Mouse (Mus musculus) CH12.LX (cell line): Measurements from ENCODE around the gene Tor3a.

Experiments used
- CHD2 ChIP-seq: IDR thresholded peaks from 2 replicates; pipeline ENCODE4 v1.6.1; 2011; ENCODE audit warnings: low read length, improper control_type of control experiment
- CTCF ChIP-seq, 2 experiments: IDR thresholded peaks in 1 of 2; conservative IDR thresholded peaks in 1 of 2; 2 replicates each; pipeline ENCODE4 v1.5.1; 2011 to 2012; ENCODE audit warnings: low read depth in 2 of 2, low read length in 2 of 2, improper control_type of control experiment in 1 of 2, inconsistent platforms in 1 of 2, mild to moderate bottlenecking in 1 of 2, moderate library complexity in 1 of 2
- EP300 ChIP-seq: IDR thresholded peaks from 2 replicates; pipeline ENCODE4 v1.6.1; 2011; ENCODE audit warnings: low read length, improper control_type of control experiment
- SMC3 ChIP-seq: IDR thresholded peaks from 2 replicates; pipeline ENCODE4 v1.6.1; 2011; ENCODE audit warnings: low read depth, low read length, improper control_type of control experiment

DNA sequence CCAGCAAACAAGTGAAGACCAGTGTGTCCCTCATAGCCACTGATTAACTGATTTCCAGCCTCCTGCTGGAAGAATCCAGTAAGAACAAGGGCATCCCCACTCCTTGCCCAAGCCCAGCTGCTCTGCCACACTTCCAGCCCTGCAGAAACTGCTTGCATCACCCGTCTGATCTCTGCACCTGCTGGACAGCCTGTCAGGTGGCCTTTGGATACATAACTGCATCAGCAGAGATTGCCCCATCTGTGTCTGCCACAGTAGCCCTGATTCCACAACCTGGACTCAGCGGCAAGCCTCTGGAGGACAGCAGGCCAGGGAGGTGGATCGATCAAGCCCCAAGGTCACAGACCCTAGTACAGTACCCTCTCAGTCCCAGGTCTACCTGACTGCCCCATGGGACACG is 16.6 kb downstream of the Tor3a start:
- TF ChIP-seq CTCF (conservative IDR thresholded peaks at IDR 0.05 in 1 of 2, IDR thresholded peaks at IDR 0.05 in 1 of 2; ENCODE audit: low read depth in 2 of 2, low read length in 2 of 2) (no peak), CHD2 (no peak), SMC3 (no peak), EP300 (no peak)
